Mouse (Mus musculus) MEL (cell line): ENCODE measurements around the gene Rnf115.

ENCODE experiments used
- CTCF ChIP-seq, 3 experiments: IDR thresholded peaks in 2 of 3; conservative IDR thresholded peaks in 1 of 3; 2 replicates each; pipeline ENCODE4 v1.5.1; 2011 to 2012; ENCODE audit warnings: low read length in 3 of 3, low read depth in 2 of 3, mild to moderate bottlenecking in 2 of 3, improper control_type of control experiment in 1 of 3, inconsistent platforms in 1 of 3, mixed read lengths in 1 of 3, moderate library complexity in 1 of 3; ENCODE audit not compliant: control insufficient read depth in 1 of 3, insufficient read depth in 1 of 3, poor library complexity in 1 of 3, severe bottlenecking in 1 of 3
- POLR2A ChIP-seq, 2 experiments: IDR thresholded peaks; 2 replicates each; pipeline ENCODE4 v1.6.1; 2011 to 2012; ENCODE audit warnings: low read length in 2 of 2, mild to moderate bottlenecking in 2 of 2, control low read depth in 1 of 2, improper control_type of control experiment in 1 of 2, low read depth in 1 of 2, moderate library complexity in 1 of 2; ENCODE audit not compliant: control insufficient read depth in 1 of 2, insufficient read depth in 1 of 2, poor library complexity in 1 of 2

DNA sequence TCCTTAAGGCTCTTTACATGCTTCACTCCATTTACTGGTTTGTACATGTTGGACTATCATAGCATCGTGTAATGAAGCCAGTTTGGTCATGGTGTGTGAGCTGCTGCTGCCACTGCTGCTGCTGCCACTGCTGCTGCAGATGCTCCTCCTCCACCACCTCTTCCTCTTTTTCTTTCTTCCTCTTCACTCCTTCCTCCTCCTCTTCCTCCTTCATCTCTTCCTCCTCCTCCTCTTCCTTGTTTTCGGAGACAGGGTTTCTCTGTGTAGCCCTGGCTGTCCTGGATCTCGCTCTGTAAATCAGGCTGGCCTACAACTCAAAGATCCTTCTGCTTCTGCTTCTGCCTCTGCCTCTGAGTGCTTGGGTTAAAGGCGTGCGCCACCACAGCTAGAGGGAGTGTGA is 42.5 kb downstream of the Rnf115 start:
- TF ChIP-seq CTCF (IDR thresholded peaks at IDR 0.05 in 2 of 3, conservative IDR thresholded peaks at IDR 0.05 in 1 of 3; ENCODE audit: control insufficient read depth in 1 of 3, insufficient read depth in 1 of 3, low read depth in 2 of 3, low read length in 3 of 3, poor library complexity in 1 of 3, severe bottlenecking in 1 of 3) = peak in 1 of 3 experiments; percentile 17; a peak in 2 of 6 replicates
- no peak for TF ChIP-seq POLR2A (IDR thresholded peaks at IDR 0.05; ENCODE audit: control insufficient read depth in 1 of 2, insufficient read depth in 1 of 2, low read depth in 1 of 2, low read length in 2 of 2, poor library complexity in 1 of 2)
